Mouse (Mus musculus): ENCODE results near the gene Syne1. TPM values are rescaled to one million over a fixed set of nuclear protein-coding genes. Genes with fewer than 3 reads are reported as not detected.
"Not testable (repeated sequence)": the region's sequence is repeated elsewhere in the genome, so short reads cannot be mapped to it uniquely, and the experiment has no call there.

The Syne1 gene
- polyA plus RNA-seq, 1 experiment, result 19.0 TPM

DNA sequence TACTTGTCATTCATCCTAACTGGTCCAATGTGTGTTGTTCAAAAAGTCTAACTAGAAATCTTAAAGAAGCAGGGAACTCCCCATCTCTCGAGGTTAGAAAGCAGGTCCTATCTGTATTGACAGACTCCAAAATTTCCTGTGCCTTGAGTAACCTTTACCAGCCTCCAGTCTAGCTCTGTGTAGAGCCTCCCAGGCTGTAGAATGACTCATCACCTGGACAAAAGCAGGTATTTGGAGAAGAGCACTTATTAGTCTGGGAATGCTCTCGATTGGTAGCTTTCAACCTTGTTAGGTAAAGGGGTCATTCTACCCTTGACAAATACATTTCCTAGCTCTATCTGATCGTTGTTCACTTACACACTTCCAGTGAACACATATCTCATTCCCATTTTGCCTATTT, 39.9 kb downstream of the Syne1 start:
- TF ChIP-seq MYOG (IDR thresholded peaks at IDR 0.05; ENCODE audit: control insufficient read depth in 1 of 3, insufficient read depth in 1 of 3, insufficient read length in 2 of 3, low read depth in 2 of 3) (no peak), TCF12 (IDR thresholded peaks at IDR 0.05; ENCODE audit: insufficient read depth, poor library complexity, severe bottlenecking) (no peak), REST (IDR thresholded peaks at IDR 0.05; ENCODE audit: insufficient read depth, insufficient read length) (no peak), MAX (IDR thresholded peaks at IDR 0.05; ENCODE audit: low read depth) (no peak), MYOD1 (IDR thresholded peaks at IDR 0.05; ENCODE audit: control insufficient read depth in 1 of 3, insufficient read length in 2 of 3, low read depth in 2 of 3) (no peak), POLR2A (IDR thresholded peaks at IDR 0.05; ENCODE audit: insufficient read length, low read depth) (no peak), TCF3 (IDR thresholded peaks at IDR 0.05; ENCODE audit: insufficient read length, low read depth) (no peak)
- Histone ChIP-seq H3K27me3 (ENCODE audit: control insufficient read depth, insufficient read depth, insufficient read length) (no peaks in the 10 kb centered on the region), H3K36me3 (ENCODE audit: control insufficient read depth, insufficient read depth) (no peaks in the 10 kb centered on the region), H3K4me3 (no peak overlapping the region), H3K4me2 (ENCODE audit: low read depth) (no peak overlapping the region), H3ac (ENCODE audit: control insufficient read depth, insufficient read length) (no peak overlapping the region), H3K79me2 (ENCODE audit: control insufficient read depth, insufficient read depth) (no peaks in the 10 kb centered on the region)

DNA sequence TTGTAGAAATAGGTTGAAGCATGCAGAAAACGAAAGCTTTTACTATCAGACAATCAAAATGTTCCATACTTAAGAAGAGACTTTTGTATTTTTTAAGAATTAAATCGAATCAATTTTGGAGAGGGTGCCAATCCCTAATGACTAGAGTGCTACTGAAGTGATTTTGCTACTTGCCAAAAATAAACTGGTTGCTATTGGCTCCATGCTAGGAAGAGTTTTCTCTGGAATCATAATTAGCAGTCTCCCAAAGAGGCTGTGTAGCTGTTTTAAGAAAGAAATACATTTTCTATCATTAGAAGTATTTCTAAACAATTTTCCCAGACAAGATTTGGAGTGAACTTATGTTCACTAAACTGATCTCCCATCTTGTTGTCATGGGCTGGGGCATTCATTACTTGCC, 43.8 kb downstream of the Syne1 start:
- no peaks in the 10 kb centered on the region for H3K36me3 ChIP-seq (ENCODE audit: control insufficient read depth, insufficient read depth)
- H3K4me3 ChIP-seq, result no peak overlapping the region
- TF ChIP-seq POLR2A (IDR thresholded peaks at IDR 0.05; ENCODE audit: insufficient read length, low read depth) (no peak), CEBPB (IDR thresholded peaks at IDR 0.05; ENCODE audit: insufficient read depth, poor library complexity, severe bottlenecking) (no peak), REST (IDR thresholded peaks at IDR 0.05; ENCODE audit: insufficient read depth, insufficient read length) (no peak), USF1 (IDR thresholded peaks at IDR 0.05; ENCODE audit: low read depth) (no peak)
- no peak overlapping the region for H3ac ChIP-seq (ENCODE audit: control insufficient read depth, insufficient read length)
- H3K79me2 ChIP-seq (ENCODE audit: control insufficient read depth, insufficient read depth), result no peaks in the 10 kb centered on the region
- no peak overlapping the region for H3K4me2 ChIP-seq (ENCODE audit: low read depth)
- H3K27me3 ChIP-seq (ENCODE audit: control insufficient read depth, insufficient read depth, insufficient read length), result no peaks in the 10 kb centered on the region

DNA sequence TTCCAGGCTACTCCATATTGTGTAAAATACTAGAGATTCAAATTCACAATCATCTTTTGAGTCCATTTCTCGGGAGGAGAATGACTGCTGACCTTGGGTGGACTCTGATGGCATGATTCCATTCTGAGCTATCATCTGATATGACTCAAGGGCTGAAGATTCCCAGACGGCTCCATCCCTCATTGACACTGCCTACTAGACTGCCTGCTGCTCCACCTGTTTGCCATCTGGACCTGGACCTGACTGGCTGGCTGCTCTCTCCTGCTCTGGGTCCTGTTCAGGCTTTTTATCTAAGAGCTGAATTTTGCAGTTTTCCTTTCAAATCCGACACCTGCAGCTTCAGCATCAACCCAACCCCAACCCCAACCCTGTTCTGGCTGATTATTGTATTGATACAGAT, 46.5 kb downstream of the Syne1 start:
- TF ChIP-seq CEBPB (IDR thresholded peaks at IDR 0.05; ENCODE audit: insufficient read depth, poor library complexity, severe bottlenecking) (no peak), MAX (IDR thresholded peaks at IDR 0.05; ENCODE audit: low read depth) (no peak), SRF (IDR thresholded peaks at IDR 0.05; ENCODE audit: control insufficient read depth, insufficient read length, low read depth) (no peak), REST (IDR thresholded peaks at IDR 0.05; ENCODE audit: insufficient read depth, insufficient read length) (no peak), USF1 (IDR thresholded peaks at IDR 0.05; ENCODE audit: low read depth) (no peak), E2F4 (IDR thresholded peaks at IDR 0.05; ENCODE audit: insufficient read depth) (no peak), MYOG (IDR thresholded peaks at IDR 0.05; ENCODE audit: control insufficient read depth in 1 of 3, insufficient read depth in 1 of 3, insufficient read length in 2 of 3, low read depth in 2 of 3) (no peak), POLR2AphosphoS2 (IDR thresholded peaks at IDR 0.05; ENCODE audit: insufficient read length, low read depth) (no peak), MYOD1 (IDR thresholded peaks at IDR 0.05; ENCODE audit: control insufficient read depth in 1 of 3, insufficient read length in 2 of 3, low read depth in 2 of 3) (no peak), TCF12 (IDR thresholded peaks at IDR 0.05; ENCODE audit: insufficient read depth, poor library complexity, severe bottlenecking) (no peak), TCF3 (IDR thresholded peaks at IDR 0.05; ENCODE audit: insufficient read length, low read depth) (no peak), POLR2A (IDR thresholded peaks at IDR 0.05; ENCODE audit: insufficient read length, low read depth) (no peak)
- no peak overlapping the region for H3K4me2 ChIP-seq (ENCODE audit: low read depth)
- H3K4me3 ChIP-seq, result no peak overlapping the region
- H3K79me2 ChIP-seq (ENCODE audit: control insufficient read depth, insufficient read depth), result no peaks in the 10 kb centered on the region
- H3K27me3 ChIP-seq (ENCODE audit: control insufficient read depth, insufficient read depth, insufficient read length), result no peaks in the 10 kb centered on the region
- no peaks in the 10 kb centered on the region for H3K36me3 ChIP-seq (ENCODE audit: control insufficient read depth, insufficient read depth)
- H3ac ChIP-seq (ENCODE audit: control insufficient read depth, insufficient read length), result no peak overlapping the region

DNA sequence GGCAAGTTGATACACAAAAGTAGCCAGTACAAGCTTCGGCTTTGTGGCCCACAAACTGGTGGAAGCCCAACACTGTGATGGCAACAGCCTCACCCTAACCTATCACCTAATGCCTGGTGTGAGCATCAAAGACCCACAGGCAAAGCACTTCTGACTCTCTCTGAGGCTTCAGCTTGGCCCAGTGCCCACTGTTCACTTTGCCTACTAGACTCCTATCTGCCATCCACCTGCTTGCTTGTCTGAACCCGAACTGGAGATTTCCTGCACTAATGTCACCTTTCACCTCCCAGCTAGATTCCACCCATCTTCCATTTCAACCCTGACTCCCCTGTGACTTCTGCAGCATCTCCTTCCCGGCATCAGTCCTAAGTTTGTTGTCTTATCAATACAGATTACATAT, 47.4 kb downstream of the Syne1 start:
- Histone ChIP-seq H3K27me3 (ENCODE audit: control insufficient read depth, insufficient read depth, insufficient read length) (no peaks in the 10 kb centered on the region), H3K36me3 (ENCODE audit: control insufficient read depth, insufficient read depth) (no peaks in the 10 kb centered on the region), H3K4me3 (no peak overlapping the region), H3K79me2 (ENCODE audit: control insufficient read depth, insufficient read depth) (no peaks in the 10 kb centered on the region), H3ac (ENCODE audit: control insufficient read depth, insufficient read length) (no peak overlapping the region), H3K4me2 (ENCODE audit: low read depth) (no peak overlapping the region)
- TF ChIP-seq TCF3 (IDR thresholded peaks at IDR 0.05; ENCODE audit: insufficient read length, low read depth) (no peak), CEBPB (IDR thresholded peaks at IDR 0.05; ENCODE audit: insufficient read depth, poor library complexity, severe bottlenecking) (no peak), REST (IDR thresholded peaks at IDR 0.05; ENCODE audit: insufficient read depth, insufficient read length) (no peak), POLR2A (IDR thresholded peaks at IDR 0.05; ENCODE audit: insufficient read length, low read depth) (no peak), USF1 (IDR thresholded peaks at IDR 0.05; ENCODE audit: low read depth) (no peak), MAX (IDR thresholded peaks at IDR 0.05; ENCODE audit: low read depth) (no peak), SRF (IDR thresholded peaks at IDR 0.05; ENCODE audit: control insufficient read depth, insufficient read length, low read depth) (no peak), MYOG (IDR thresholded peaks at IDR 0.05; ENCODE audit: control insufficient read depth in 1 of 3, insufficient read depth in 1 of 3, insufficient read length in 2 of 3, low read depth in 2 of 3) (no peak)

DNA sequence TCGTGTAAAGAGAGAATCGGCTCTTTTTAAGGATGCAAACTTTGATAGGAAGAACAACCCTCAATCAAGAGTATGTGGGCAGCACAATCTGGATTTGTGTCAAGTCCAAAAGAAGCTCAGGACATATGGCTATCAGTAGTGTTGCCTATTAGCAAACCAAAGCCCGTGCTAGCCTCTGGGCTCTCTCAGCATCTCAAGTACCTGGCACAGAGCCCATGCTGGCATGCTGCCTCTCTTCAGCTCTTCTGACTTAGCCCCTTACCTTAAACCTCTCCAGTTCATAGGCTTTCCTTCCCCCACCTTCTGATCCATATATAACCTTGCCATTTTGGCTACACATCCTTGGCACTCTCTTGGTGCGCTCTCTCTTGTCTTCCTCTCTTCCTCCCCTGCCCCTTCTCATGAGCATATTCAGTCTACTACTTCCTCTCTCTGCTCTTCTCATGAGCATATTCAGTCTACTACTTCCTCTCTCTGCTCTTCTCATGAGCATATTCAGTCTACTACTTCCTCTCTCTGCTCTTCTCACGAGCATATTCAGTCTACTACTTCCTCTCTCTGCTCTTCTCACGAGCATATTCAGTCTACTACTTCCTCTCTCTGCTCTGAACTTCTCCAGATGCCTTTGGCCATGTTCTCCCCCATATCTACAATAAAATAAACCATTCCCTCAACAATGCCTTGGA, 51.5 kb downstream of the Syne1 start:
- not testable (repeated sequence) for H3K36me3 ChIP-seq (ENCODE audit: control insufficient read depth, insufficient read depth); H3K4me3 ChIP-seq; H3K79me2 ChIP-seq (ENCODE audit: control insufficient read depth, insufficient read depth); H3K4me2 ChIP-seq (ENCODE audit: low read depth); H3ac ChIP-seq (ENCODE audit: control insufficient read depth, insufficient read length); H3K27me3 ChIP-seq (ENCODE audit: control insufficient read depth, insufficient read depth, insufficient read length)

Data from myocyte (in vitro differentiated cells).